Mouse (Mus musculus) megakaryocyte, embryonic 14.5 days (primary cell): ENCODE results near the gene Igf1r. TPM values are rescaled to one million over a fixed set of nuclear protein-coding genes. Genes with fewer than 3 reads are reported as not detected.

Experiments used
- H3K27me3 ChIP-seq: replicated peaks from 2 replicates; pipeline ENCODE3; 2012; ENCODE audit warnings: inconsistent platforms
- H3K36me3 ChIP-seq: replicated peaks from 2 replicates; pipeline ENCODE3; 2012; ENCODE audit warnings: low read length, inconsistent platforms, mixed read lengths
- H3K4me1 ChIP-seq: 2 replicates; pipeline ENCODE4 v1.6.1; 2012; ENCODE audit warnings: inconsistent platforms
- H3K4me3 ChIP-seq: replicated peaks from 2 replicates; pipeline ENCODE3; 2012; ENCODE audit warnings: moderate library complexity, mild to moderate bottlenecking, inconsistent platforms
- H3K9me3 ChIP-seq: 2 replicates; pipeline ENCODE4 v1.6.1; 2012; ENCODE audit warnings: inconsistent platforms
- FLI1 ChIP-seq: IDR thresholded peaks from 2 replicates; pipeline ENCODE4 v1.6.1; 2012; ENCODE audit warnings: low read length, inconsistent platforms, mixed read lengths
- GATA1 ChIP-seq: IDR thresholded peaks from 3 replicates; pipeline ENCODE4 v1.6.1; 2012; ENCODE audit warnings: mixed read lengths, low read length, inconsistent platforms, borderline replicate concordance
- polyA plus RNA-seq: library from polyadenylated mRNA; stranded (reverse); fragments of >175 nt; gene quantifications from 2 replicates; pipeline ENCODE4 v1.2.3, GENCODE M21; 2012; ENCODE audit warnings: low replicate concordance; ENCODE audit not compliant: insufficient read depth

The Igf1r gene
- polyA plus RNA-seq, 1 experiment: 8.7 TPM

- Histone ChIP-seq H3K4me3 (no peak overlapping the region), H3K27me3 (no peaks in the 10 kb centered on the region), H3K36me3 (peaks cover 37% of the 10 kb centered on the region), H3K9me3 (no peaks in the 10 kb centered on the region), H3K4me1 (peaks cover 96% of the 10 kb centered on the region)
- TF ChIP-seq GATA1: no peak
- TF ChIP-seq FLI1: no peak
Observed at GRCm38 (mm10) chr7:68140041-68140807, 187.6 kb downstream of the Igf1r start.

GRCm38 (mm10) chr7:68144266-68144665 lies 191.6 kb downstream of the Igf1r start:
- TF ChIP-seq GATA1: no peak
- no peak for TF ChIP-seq FLI1
- Histone ChIP-seq H3K27me3 (no peaks in the 10 kb centered on the region), H3K36me3 (peaks cover 27% of the 10 kb centered on the region), H3K4me3 (peak overlapping the region; percentile 80), H3K4me1 (peaks cover 98% of the 10 kb centered on the region), H3K9me3 (no peaks in the 10 kb centered on the region)

- Histone ChIP-seq H3K9me3 (no peaks in the 10 kb centered on the region), H3K27me3 (no peaks in the 10 kb centered on the region), H3K4me1 (peaks cover 100% of the 10 kb centered on the region), H3K36me3 (peaks cover 31% of the 10 kb centered on the region), H3K4me3 (peak overlapping the region; percentile 83)
- no peak for TF ChIP-seq GATA1
Observed at GRCm38 (mm10) chr7:68148297-68149048, 195.8 kb downstream of the Igf1r start.

- TF ChIP-seq GATA1 (no peak), FLI1 (no peak)
- H3K27me3 ChIP-seq: no peaks in the 10 kb centered on the region
- peak overlapping the region; percentile 74 for H3K4me3 ChIP-seq
- H3K36me3 ChIP-seq: peaks cover 21% of the 10 kb centered on the region
- no peaks in the 10 kb centered on the region for H3K9me3 ChIP-seq
- H3K4me1 ChIP-seq: peaks cover 100% of the 10 kb centered on the region
Observed at GRCm38 (mm10) chr7:68151892-68152291, 199.3 kb downstream of the Igf1r start.

GRCm38 (mm10) chr7:68152458-68152857 lies 199.8 kb downstream of the Igf1r start:
- TF ChIP-seq GATA1: no peak
- TF ChIP-seq FLI1: no peak
- peaks cover 22% of the 10 kb centered on the region for H3K36me3 ChIP-seq
- no peaks in the 10 kb centered on the region for H3K9me3 ChIP-seq
- H3K4me3 ChIP-seq: no peak overlapping the region
- H3K4me1 ChIP-seq: peaks cover 100% of the 10 kb centered on the region
- H3K27me3 ChIP-seq: no peaks in the 10 kb centered on the region

GRCm38 (mm10) chr7:68153269-68153668 lies 200.6 kb downstream of the Igf1r start:
- TF ChIP-seq FLI1: no peak
- TF ChIP-seq GATA1: no peak
- no peaks in the 10 kb centered on the region for H3K27me3 ChIP-seq
- no peaks in the 10 kb centered on the region for H3K9me3 ChIP-seq
- no peak overlapping the region for H3K4me3 ChIP-seq
- peaks cover 18% of the 10 kb centered on the region for H3K36me3 ChIP-seq
- peaks cover 100% of the 10 kb centered on the region for H3K4me1 ChIP-seq

GRCm38 (mm10) chr7:68154588-68154987 lies 202.0 kb downstream of the Igf1r start:
- no peak for TF ChIP-seq FLI1
- TF ChIP-seq GATA1: no peak
- no peaks in the 10 kb centered on the region for H3K27me3 ChIP-seq
- peaks cover 28% of the 10 kb centered on the region for H3K36me3 ChIP-seq
- H3K4me3 ChIP-seq: peak overlapping the region; percentile 70
- peaks cover 100% of the 10 kb centered on the region for H3K4me1 ChIP-seq
- no peaks in the 10 kb centered on the region for H3K9me3 ChIP-seq

- TF ChIP-seq FLI1: no peak
- TF ChIP-seq GATA1: no peak
- H3K27me3 ChIP-seq: no peaks in the 10 kb centered on the region
- H3K4me1 ChIP-seq: peaks cover 99% of the 10 kb centered on the region
- peaks cover 15% of the 10 kb centered on the region for H3K9me3 ChIP-seq
- H3K4me3 ChIP-seq: no peak overlapping the region
- peaks cover 64% of the 10 kb centered on the region for H3K36me3 ChIP-seq
Observed at GRCm38 (mm10) chr7:68160094-68160791, 207.6 kb downstream of the Igf1r start.

GRCm38 (mm10) chr7:68164074-68164473 lies 211.4 kb downstream of the Igf1r start:
- peaks cover 15% of the 10 kb centered on the region for H3K9me3 ChIP-seq
- H3K36me3 ChIP-seq: peaks cover 84% of the 10 kb centered on the region
- H3K27me3 ChIP-seq: no peaks in the 10 kb centered on the region
- peaks cover 94% of the 10 kb centered on the region for H3K4me1 ChIP-seq
- TF ChIP-seq FLI1: no peak
- TF ChIP-seq GATA1: no peak
- H3K4me3 ChIP-seq: peak overlapping the region; percentile 81
